Mouse (Mus musculus) forebrain, embryonic 11.5 days (tissue): Measurements from ENCODE around the gene Cygb. TPM values are rescaled to one million over a fixed set of nuclear protein-coding genes. Genes with fewer than 3 reads are reported as not detected.

ENCODE experiments used
- ATAC-seq: fragments of 200-750 bp; cut with Nextera tagmentation; replicated peaks from 2 replicates; pipeline ENCODE4 v1.8.0; 2017; ENCODE audit warnings: moderate TSS enrichment; ENCODE audit not compliant: low FRiP score
- DNase-seq: peaks from one replicate; pipeline ENCODE4 v3.0.0-alpha.2; 2017; ENCODE audit warnings: low spot score
- H3K27ac ChIP-seq: fragments of 300-500 bp; sonication (generic); 2 replicates; pipeline ENCODE4 v1.5.1; 2014; ENCODE audit warnings: low read depth, low read length
- H3K27me3 ChIP-seq: fragments of 300-500 bp; sonication (generic); 2 replicates; pipeline ENCODE4 v1.6.1; 2014; ENCODE audit warnings: mild to moderate bottlenecking, low read length, mixed read lengths; ENCODE audit not compliant: control insufficient read depth, insufficient read depth
- H3K36me3 ChIP-seq: fragments of 300-500 bp; sonication (generic); 2 replicates; pipeline ENCODE4 v1.6.1; 2014; ENCODE audit warnings: mild to moderate bottlenecking, low read length, moderate library complexity, mixed read lengths; ENCODE audit not compliant: control insufficient read depth, insufficient read depth
- H3K4me1 ChIP-seq: fragments of 300-500 bp; sonication (generic); replicated peaks from 2 replicates; pipeline ENCODE4 v1.6.1; 2014; ENCODE audit warnings: low read length, mixed read lengths; ENCODE audit not compliant: control insufficient read depth, insufficient read depth
- H3K4me2 ChIP-seq: fragments of 300-500 bp; sonication (generic); 2 replicates; pipeline ENCODE4 v1.6.1; 2014; ENCODE audit warnings: low read depth, mild to moderate bottlenecking, low read length, moderate library complexity, mixed read lengths; ENCODE audit not compliant: severe bottlenecking
- H3K4me3 ChIP-seq: fragments of 300-500 bp; sonication (generic); 2 replicates; pipeline ENCODE4 v1.5.1; 2014; ENCODE audit warnings: low read depth, low read length
- H3K9ac ChIP-seq: fragments of 300-500 bp; sonication (generic); 2 replicates; pipeline ENCODE4 v1.6.1; 2014; ENCODE audit warnings: low read length
- H3K9me3 ChIP-seq: fragments of 300-500 bp; sonication (generic); 2 replicates; pipeline ENCODE4 v1.6.1; 2016; ENCODE audit warnings: low read length, mixed read lengths; ENCODE audit not compliant: control insufficient read depth
- WGBS: fragments of 180-500 bp; shearing (Covaris S2); extraction: QIAGEN DNeasy Blood & Tissue Kit; methylation state at CpG from one replicate; pipeline ENCODE4 v1.1.7; 2014; 5-methylcytosine and 5-hydroxymethylcytosine counted together
- polyA plus RNA-seq: library from polyadenylated mRNA; unstranded; fragments of >200 nt; fragmentation: Nextera tagmentation; extraction: Ambion mirVana; gene quantifications from 2 replicates; pipeline ENCODE4 v1.2.1, GENCODE M21; 2014

Cygb gene
- polyA plus RNA-seq, 1 experiment from 2014 or later = 1.7 TPM

- Histone ChIP-seq H3K4me2 (no peak overlapping the region), H3K9me3 (no peaks in the 10 kb centered on the region), H3K4me1 (peaks cover 7% of the 10 kb centered on the region; the same call in 1 of the 2 replicates), H3K4me3 (no peak overlapping the region), H3K9ac (no peak overlapping the region), H3K27me3 (peaks cover 10% of the 10 kb centered on the region; the same call in 1 of the 2 replicates), H3K27ac (no peak overlapping the region), H3K36me3 (no peaks in the 10 kb centered on the region)
- 40% methylated on average over 10 of the region's 10 CpGs for WGBS
- no peak for ATAC-seq
- DNase-seq = no peak
These were observed 26.8 kb downstream of the Cygb start for GRCm38 (mm10) chr11:116627072-116628020.

- Histone ChIP-seq H3K36me3 (no peaks in the 10 kb centered on the region), H3K27ac (no peak within 1 kb of the TSS), H3K4me1 (peaks cover 7% of the 10 kb centered on the region; the same call in 1 of the 2 replicates), H3K27me3 (peaks cover 10% of the 10 kb centered on the region; the same call in 1 of the 2 replicates), H3K9me3 (no peaks in the 10 kb centered on the region), H3K4me3 (no peak within 1 kb of the TSS), H3K4me2 (no peak within 1 kb of the TSS), H3K9ac (no peak within 1 kb of the TSS)
- WGBS = 74% methylated on average over 10 of the region's 10 CpGs
- DNase-seq (no peak), ATAC-seq (no peak)
These were observed 27.6 kb downstream of the Cygb start, which contains the start of gene Rhbdf2 for GRCm38 (mm10) chr11:116626299-116627071. Rhbdf2 (minus strand) TSS chr11:116627019.

GRCm38 (mm10) chr11:116625081-116626000, 28.8 kb downstream of the Cygb start:
- DNase-seq (peak; percentile 86), ATAC-seq (no peak)
- no peak overlapping the region for H3K4me3 ChIP-seq
- H3K4me1 ChIP-seq = peaks cover 7% of the 10 kb centered on the region; the same call in 1 of the 2 replicates
- H3K4me2 ChIP-seq = no peak overlapping the region
- no peak overlapping the region for H3K27ac ChIP-seq
- no peaks in the 10 kb centered on the region for H3K36me3 ChIP-seq
- 74% methylated on average over 17 of the region's 17 CpGs for WGBS
- peaks cover 10% of the 10 kb centered on the region; the same call in 1 of the 2 replicates for H3K27me3 ChIP-seq
- H3K9me3 ChIP-seq = no peaks in the 10 kb centered on the region
- H3K9ac ChIP-seq = no peak overlapping the region

GRCm38 (mm10) chr11:116624131-116624832, 29.8 kb downstream of the Cygb start:
- H3K36me3 ChIP-seq = no peaks in the 10 kb centered on the region
- peaks cover 10% of the 10 kb centered on the region; the same call in 1 of the 2 replicates for H3K27me3 ChIP-seq
- peaks cover 10% of the 10 kb centered on the region; the same call in 1 of the 2 replicates for H3K4me1 ChIP-seq
- ATAC-seq (peak; percentile 66), DNase-seq (peak; percentile 93)
- peak overlapping the region; percentile 53 for H3K9ac ChIP-seq
- 12% methylated on average over 42 of the region's 42 CpGs for WGBS
- peak overlapping the region; percentile 61 for H3K4me3 ChIP-seq
- H3K27ac ChIP-seq = no peak overlapping the region
- H3K9me3 ChIP-seq = no peaks in the 10 kb centered on the region
- peak overlapping the region; percentile 85 for H3K4me2 ChIP-seq

GRCm38 (mm10) chr11:116623281-116624124, 30.6 kb downstream of the Cygb start:
- peaks cover 10% of the 10 kb centered on the region; the same call in 1 of the 2 replicates for H3K4me1 ChIP-seq
- DNase-seq = no peak

GRCm38 (mm10) chr11:116621258-116621704, 32.8 kb downstream of the Cygb start:
- 61% methylated on average over 6 of the region's 6 CpGs for WGBS
- Histone ChIP-seq H3K4me1 (peaks cover 10% of the 10 kb centered on the region; the same call in 1 of the 2 replicates), H3K4me2 (no peak overlapping the region), H3K9ac (no peak overlapping the region), H3K27me3 (peaks cover 10% of the 10 kb centered on the region; the same call in 1 of the 2 replicates), H3K4me3 (no peak overlapping the region), H3K36me3 (no peaks in the 10 kb centered on the region), H3K9me3 (no peaks in the 10 kb centered on the region), H3K27ac (no peak overlapping the region)
- DNase-seq = no peak
- no peak for ATAC-seq

More at GRCm38 (mm10) chr11:116623281-116624124, 30.6 kb downstream of the Cygb start:
- no peak overlapping the region for H3K27ac ChIP-seq
- H3K4me2 ChIP-seq = peak overlapping the region; percentile 85
- H3K27me3 ChIP-seq = peaks cover 10% of the 10 kb centered on the region; the same call in 1 of the 2 replicates
- H3K36me3 ChIP-seq = no peaks in the 10 kb centered on the region
- H3K9ac ChIP-seq = peak overlapping the region; percentile 53
- ATAC-seq = peak; percentile 37; the same call in 1 of the 2 replicates
- no peaks in the 10 kb centered on the region for H3K9me3 ChIP-seq
- H3K4me3 ChIP-seq = peak overlapping the region; percentile 61
- WGBS = 7% methylated on average over 40 of the region's 40 CpGs
